Mouse (Mus musculus): ENCODE measurements around the gene Scn5a. TPM values are rescaled to one million over a fixed set of nuclear protein-coding genes. Genes with fewer than 3 reads are reported as not detected.

Scn5a gene
- 0.11 TPM for polyA plus RNA-seq (2014; fragmentation: Illumina TruSeq; extraction: RNeasy Lipid Tissue Mini Kit (QIAGEN cat#74804))

GRCm38 (mm10) chr9:119578636-119579438, at the start of gene Scn5a:
Gene Scn5a, minus strand, starts transcription at chr9:119579016.

GRCm38 (mm10) chr9:119444738-119445429, 133.9 kb downstream of the Scn5a start, which contains the start of gene Exog:
Gene Exog, plus strand, starts transcription at chr9:119444943.

Other genes starting within 250 kb of the Scn5a start
- gene Acaa1a, start 239.3 kb downstream of the Scn5a start, polyA plus RNA-seq (2014; fragmentation: Illumina TruSeq; extraction: RNeasy Lipid Tissue Mini Kit (QIAGEN cat#74804)) = 1.00 TPM
- 6.6 TPM for gene Myd88, start 237.6 kb downstream of the Scn5a start, polyA plus RNA-seq (2014; fragmentation: Illumina TruSeq; extraction: RNeasy Lipid Tissue Mini Kit (QIAGEN cat#74804))
- 3.6 TPM for gene Xylb, start 221.6 kb downstream of the Scn5a start, polyA plus RNA-seq (2014; fragmentation: Illumina TruSeq; extraction: RNeasy Lipid Tissue Mini Kit (QIAGEN cat#74804))
- not detected for gene Slc22a14, start 213.5 kb downstream of the Scn5a start, polyA plus RNA-seq (2014; fragmentation: Illumina TruSeq; extraction: RNeasy Lipid Tissue Mini Kit (QIAGEN cat#74804))
- gene Acvr2b, start 176.9 kb downstream of the Scn5a start, polyA plus RNA-seq (2014; fragmentation: Illumina TruSeq; extraction: RNeasy Lipid Tissue Mini Kit (QIAGEN cat#74804)) = 1.4 TPM
- gene Exog, start 134.1 kb downstream of the Scn5a start, polyA plus RNA-seq (2014; fragmentation: Illumina TruSeq; extraction: RNeasy Lipid Tissue Mini Kit (QIAGEN cat#74804)) = 3.5 TPM
- gene Scn10a, start 140.3 kb upstream of the Scn5a start, polyA plus RNA-seq (2014; fragmentation: Illumina TruSeq; extraction: RNeasy Lipid Tissue Mini Kit (QIAGEN cat#74804)) = 0.26 TPM
- gene Scn11a, start 246.4 kb upstream of the Scn5a start, polyA plus RNA-seq (2014; fragmentation: Illumina TruSeq; extraction: RNeasy Lipid Tissue Mini Kit (QIAGEN cat#74804)) = not detected

All from ovary, adult 10 weeks (tissue).